Mouse (Mus musculus) brown adipose tissue, adult 24 weeks (tissue): ENCODE measurements around the gene Fsip1. TPM values are rescaled to one million over a fixed set of nuclear protein-coding genes. Genes with fewer than 3 reads are reported as not detected.
"Not testable (repeated sequence)": the region's sequence is repeated elsewhere in the genome, so short reads cannot be mapped to it uniquely, and the experiment has no call there.

Source experiments
- H3K27ac ChIP-seq: fragments of 200-500 bp; replicated peaks from 2 replicates; pipeline ENCODE4 v1.5.1; 2012; ENCODE audit warnings: low read depth, mild to moderate bottlenecking, low read length
- H3K4me1 ChIP-seq: fragments of 200-500 bp; 2 replicates; pipeline ENCODE4 v1.6.1; 2012; ENCODE audit warnings: low read length, mixed read lengths; ENCODE audit not compliant: control insufficient read depth, insufficient read depth, insufficient read length
- H3K4me3 ChIP-seq: fragments of 200-500 bp; 2 replicates; pipeline ENCODE4 v1.5.1; 2012; ENCODE audit warnings: low read depth, mild to moderate bottlenecking, low read length, moderate library complexity; ENCODE audit not compliant: insufficient read depth
- polyA plus RNA-seq: library from polyadenylated mRNA; stranded (reverse); fragments of >200 nt; gene quantifications from 2 replicates; pipeline ENCODE4 v1.2.4, GENCODE M21; 2012; ENCODE audit not compliant: missing spikeins, insufficient read depth, insufficient read length

Fsip1 gene
- polyA plus RNA-seq, 1 experiment = not detected

DNA sequence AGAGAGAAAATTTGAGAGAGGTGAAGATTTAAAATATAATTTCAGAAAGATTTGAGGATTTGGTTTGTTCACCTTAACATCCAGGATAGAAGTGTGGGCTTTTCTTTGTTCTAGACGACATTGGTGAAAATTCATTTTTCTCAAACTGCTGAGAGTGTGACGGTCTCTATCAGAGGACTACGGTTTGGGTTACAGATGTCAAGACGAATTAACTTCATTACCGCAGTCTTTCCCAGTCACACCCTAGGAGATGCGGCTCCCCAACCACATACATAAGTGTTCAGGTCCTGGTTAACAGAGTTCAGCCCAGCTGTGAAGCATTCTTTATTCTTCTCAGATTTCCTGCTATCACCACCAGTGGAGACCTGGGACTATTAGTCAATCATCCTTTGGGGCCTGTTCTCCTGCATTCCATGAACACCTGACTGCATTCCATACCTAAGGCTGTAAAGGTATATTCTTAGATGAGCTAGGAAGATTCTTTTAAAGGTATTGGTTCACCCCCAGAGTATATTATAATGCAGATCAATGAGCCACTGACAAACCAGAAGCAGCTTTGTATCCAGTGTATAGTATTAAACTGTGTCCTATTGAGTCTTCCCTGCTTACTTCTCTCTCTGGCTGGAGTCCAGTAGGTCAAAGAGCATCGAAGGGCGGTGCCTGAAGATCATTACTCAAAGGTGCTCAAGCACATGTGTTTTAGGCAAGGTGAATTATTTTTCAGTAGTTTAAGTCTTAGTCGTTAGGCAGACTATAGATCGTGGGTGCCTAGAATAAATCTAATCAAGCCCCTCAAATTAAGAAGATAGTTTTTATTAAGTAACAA, 82.0 kb downstream of the Fsip1 start:
- Histone ChIP-seq H3K27ac (no peak overlapping the region), H3K4me1 (no peaks in the 10 kb centered on the region), H3K4me3 (no peak overlapping the region)

DNA sequence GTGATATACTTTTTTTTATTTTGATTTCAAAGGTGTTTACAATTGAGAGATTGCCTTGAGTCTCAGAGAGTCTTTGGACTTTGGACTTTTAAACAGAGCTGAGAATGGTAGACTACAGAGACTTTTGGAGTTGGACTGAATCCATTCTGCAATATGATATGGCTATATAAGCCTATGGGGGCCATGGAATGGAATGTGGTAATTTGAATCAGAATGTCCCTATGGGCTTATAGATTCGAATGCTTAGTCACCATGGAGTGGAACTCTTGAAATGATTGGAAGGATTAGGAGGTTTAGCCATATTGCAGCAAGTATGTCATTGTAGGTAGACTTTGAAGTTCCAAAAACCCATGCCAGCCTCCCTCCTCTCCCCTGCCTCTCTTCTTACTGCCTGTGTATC, 88.5 kb downstream of the Fsip1 start:
- H3K4me1 ChIP-seq = no peaks in the 10 kb centered on the region
- H3K4me3 ChIP-seq = no peak overlapping the region
- no peak overlapping the region for H3K27ac ChIP-seq

DNA sequence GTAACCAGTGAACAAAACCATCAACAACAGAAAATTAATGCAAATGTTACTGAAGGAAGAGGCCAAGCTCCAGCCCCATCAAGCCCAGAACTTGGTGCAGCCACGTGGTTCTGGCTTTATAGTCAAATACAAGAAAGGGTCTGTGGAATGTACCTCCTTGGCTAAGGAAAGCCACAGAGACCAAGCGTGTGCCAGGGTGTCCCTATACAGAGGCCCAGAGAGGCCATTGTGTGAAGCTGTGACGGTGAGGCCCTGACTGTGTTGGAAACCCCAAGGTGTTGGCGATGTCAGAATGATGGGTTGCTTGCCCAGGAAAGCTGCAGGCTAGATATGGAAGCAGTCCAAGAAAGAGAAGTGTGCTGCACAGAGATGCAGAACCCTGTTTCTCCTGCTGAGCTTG, 89.0 kb downstream of the Fsip1 start:
- Histone ChIP-seq H3K4me1 (no peaks in the 10 kb centered on the region), H3K4me3 (no peak overlapping the region), H3K27ac (no peak overlapping the region)

DNA sequence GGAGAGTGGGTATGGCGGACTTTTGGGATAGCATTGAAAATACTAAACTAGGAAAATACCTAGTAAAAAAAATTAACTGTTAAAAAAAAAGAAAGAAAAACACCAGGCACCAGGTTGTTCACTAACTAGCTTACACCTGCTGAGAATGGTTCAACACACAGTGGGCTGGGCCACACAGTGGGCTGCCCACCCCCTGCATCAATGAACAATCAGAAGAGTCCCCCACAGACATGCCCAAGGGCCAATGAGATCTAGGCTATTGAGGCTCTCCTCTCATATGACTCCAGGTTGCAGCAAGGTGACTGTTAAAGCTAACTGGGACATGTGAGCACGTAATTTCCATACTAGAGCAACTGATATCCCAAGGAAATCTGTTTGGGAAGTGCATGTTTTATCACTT, 91.1 kb downstream of the Fsip1 start:
- Histone ChIP-seq H3K4me1 (no peaks in the 10 kb centered on the region), H3K4me3 (no peak overlapping the region), H3K27ac (no peak overlapping the region)

DNA sequence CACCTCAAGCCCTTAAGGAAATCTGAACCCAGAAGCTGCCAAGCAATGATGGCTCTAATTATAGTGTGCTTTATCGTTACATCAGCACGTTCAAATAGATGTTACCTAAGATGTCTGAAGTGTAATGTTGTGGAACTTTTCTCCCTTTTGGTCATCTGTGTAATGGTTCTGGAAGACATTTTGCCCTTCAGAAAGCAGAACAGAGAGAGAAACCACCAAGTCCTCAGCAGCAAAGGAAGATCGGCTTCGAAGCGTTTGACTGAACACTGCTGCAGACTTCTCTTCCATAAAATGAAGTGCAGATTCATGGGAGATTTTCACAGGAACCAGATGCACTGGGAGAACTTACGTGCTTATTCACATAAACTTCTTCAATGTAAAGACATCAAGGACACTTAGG, 92.6 kb downstream of the Fsip1 start:
- Histone ChIP-seq H3K27ac (no peak overlapping the region), H3K4me1 (no peaks in the 10 kb centered on the region), H3K4me3 (no peak overlapping the region)

DNA sequence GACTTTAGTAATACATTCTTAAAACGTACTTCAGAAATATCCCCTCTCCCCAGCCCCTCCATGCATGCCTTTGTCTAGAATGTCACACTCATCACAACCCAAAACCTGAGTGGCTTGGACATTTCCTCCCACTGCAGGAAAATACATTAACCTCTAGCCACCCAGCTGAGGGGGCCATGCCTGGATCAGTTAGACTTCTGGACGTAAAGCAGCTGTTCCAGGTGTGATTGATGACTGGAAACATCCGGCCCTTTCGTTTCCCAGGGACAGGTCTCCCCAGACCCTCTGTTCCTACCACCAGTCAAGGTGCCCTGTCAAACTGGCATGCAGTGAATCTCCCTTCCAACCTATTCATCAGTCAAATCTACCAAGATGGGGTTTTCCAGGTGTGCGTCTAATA, 94.3 kb downstream of the Fsip1 start:
- Histone ChIP-seq H3K4me1 (no peaks in the 10 kb centered on the region), H3K4me3 (no peak overlapping the region), H3K27ac (no peak overlapping the region)

DNA sequence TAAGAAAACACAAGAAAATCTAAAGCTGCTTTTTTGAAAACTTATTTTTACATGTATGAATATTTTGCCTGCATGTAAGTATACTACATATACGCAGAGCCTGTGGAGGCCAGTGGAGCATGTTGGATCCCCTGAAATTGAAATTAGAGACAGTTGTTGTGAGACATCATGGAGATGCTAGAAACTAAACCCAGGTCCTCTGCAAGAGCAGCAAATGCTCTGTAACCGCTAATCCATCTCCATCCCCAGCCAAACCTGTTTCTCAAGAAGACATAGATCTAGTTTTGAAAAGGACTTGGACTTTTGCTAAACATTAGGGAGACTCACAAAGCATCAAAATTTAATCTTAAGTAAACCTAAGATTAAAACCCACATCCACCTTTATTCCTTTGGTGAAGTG, 95.8 kb downstream of the Fsip1 start:
- Histone ChIP-seq H3K27ac (no peak overlapping the region), H3K4me3 (no peak overlapping the region), H3K4me1 (no peaks in the 10 kb centered on the region)

DNA sequence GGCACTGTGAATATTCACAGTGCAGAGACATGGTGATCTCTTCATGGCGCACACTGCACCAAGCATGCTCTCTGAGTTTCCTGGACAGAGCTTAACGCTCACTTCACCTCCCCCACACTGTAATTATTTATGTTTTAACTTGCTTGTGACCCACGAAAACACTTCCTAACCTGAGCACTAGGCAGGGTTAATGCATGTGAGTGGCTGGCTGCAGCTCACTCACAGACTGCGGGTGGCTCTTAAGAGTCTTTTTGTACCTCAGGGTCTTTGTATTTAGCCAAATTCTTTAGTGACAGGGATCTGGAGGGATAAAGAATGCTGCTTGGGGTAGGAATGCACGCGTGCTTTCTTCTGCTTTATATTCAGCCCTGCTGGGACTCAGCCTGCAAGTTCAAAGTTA, 96.2 kb downstream of the Fsip1 start:
- H3K4me3 ChIP-seq = no peak overlapping the region
- H3K27ac ChIP-seq = no peak overlapping the region
- H3K4me1 ChIP-seq = no peaks in the 10 kb centered on the region

DNA sequence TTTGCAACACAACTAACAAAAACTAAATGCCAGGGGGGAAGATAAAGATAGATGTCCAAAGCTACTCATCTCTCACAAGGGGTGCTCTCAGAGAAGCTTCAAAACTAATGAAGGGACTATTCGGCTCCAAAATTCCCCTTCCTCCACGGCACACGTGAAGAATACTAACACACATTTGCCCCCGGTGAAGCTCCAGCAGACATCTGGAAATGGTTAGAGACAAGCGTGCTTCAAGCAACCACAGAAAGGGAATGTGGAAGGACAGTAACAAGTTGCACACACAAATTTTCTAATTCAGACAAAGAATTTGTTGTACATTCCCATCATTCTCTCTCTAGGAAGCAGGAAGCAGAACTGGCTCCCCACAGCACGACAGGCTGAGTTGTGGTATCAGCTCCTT, 97.6 kb downstream of the Fsip1 start:
- Histone ChIP-seq H3K27ac (no peak overlapping the region), H3K4me3 (no peak overlapping the region), H3K4me1 (no peaks in the 10 kb centered on the region)

DNA sequence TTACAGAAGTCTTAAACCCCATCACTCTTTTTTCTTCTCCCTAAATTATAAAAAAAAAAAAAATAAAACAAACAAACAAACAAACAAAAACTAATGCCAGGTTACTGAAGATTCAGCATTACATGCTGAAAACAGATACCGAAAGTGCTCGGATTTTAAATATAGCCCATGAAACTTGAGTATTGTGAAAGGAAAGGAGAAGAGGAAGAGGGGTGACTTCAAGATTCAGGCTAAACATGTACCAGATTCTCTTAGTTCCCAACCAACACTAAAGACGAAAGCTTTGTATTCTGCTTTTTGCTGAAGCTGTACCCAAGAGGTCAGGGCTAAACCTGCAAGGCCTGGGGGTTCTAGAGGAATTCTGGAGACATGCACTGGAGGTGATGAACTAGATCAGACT, 98.7 kb downstream of the Fsip1 start:
- Histone ChIP-seq H3K27ac (no peak overlapping the region), H3K4me3 (no peak overlapping the region), H3K4me1 (no peaks in the 10 kb centered on the region)

DNA sequence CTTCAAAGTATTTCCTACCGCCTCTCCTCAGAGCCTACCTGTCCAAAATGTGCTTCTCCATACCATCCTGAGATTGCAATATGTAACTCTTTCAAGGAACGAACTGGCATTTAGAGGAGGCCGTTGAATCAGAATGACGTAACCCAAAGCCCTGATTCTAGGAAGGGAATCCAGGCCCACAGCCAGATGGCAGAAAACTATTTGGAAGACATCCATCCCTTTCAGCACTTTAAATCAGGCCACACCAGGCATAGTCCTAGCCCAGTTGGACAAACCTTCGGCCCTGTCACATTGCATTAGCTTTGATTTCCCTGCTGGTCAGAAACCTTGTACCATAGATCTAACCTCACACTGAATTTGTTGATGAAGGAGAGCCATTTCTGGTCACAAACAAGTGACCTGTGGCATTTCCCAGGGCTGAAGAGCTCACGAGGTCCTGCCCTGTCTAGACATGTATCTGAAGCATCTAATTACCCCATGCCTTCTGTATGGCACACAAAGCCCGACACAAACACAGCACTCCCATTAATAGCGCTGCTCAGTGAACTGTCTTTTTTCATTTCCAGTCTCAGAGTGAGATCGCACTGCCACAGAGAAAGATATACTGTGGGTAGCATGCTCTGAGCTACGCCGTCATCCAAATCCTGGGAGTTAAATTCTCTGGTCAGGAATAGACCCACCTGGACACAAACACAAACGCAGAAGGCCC, 106.8 kb downstream of the Fsip1 start:
- H3K4me1 ChIP-seq = no peaks in the 10 kb centered on the region
- H3K4me3 ChIP-seq = no peak overlapping the region
- no peak overlapping the region for H3K27ac ChIP-seq

DNA sequence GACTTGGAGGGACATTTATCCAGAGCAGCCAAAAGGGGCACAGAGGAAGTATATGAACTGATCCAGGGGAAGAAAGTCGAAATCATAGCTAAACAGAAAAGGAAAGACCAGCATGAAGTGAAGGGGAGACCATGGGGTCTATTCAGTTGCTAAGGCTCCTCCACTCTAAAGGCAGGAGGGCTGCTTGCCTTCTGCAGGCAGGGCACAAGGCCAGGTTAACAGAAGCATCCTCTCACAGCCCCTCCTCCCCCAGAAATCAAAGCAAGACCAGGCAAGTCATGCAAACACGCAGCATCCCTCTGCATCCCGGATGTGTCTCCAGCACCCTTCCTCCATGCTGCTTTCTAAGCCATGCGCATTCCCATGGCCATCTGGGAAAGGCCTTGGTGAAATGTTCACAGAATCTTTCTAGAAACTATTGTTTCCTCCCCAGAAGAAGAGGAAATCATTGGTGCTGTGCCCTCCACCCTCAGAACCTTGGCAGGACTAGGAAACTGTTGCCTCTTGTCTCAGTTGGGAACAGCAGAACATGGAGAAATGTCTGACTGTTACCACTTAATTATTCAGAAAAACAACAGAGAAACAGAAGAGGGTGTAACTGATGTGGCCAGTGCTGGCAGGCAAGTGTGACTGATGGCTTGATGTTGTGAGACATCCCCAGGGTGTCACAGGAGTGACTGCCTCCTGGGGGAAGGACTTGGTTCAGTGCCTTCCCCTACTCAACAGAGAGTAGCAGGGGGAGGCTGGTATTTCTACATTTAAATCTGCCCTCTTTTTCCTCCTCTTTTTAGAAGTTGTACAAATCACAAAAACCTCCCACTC, 108.2 kb downstream of the Fsip1 start:
- no peaks in the 10 kb centered on the region for H3K4me1 ChIP-seq
- H3K4me3 ChIP-seq = no peak overlapping the region
- no peak overlapping the region for H3K27ac ChIP-seq

DNA sequence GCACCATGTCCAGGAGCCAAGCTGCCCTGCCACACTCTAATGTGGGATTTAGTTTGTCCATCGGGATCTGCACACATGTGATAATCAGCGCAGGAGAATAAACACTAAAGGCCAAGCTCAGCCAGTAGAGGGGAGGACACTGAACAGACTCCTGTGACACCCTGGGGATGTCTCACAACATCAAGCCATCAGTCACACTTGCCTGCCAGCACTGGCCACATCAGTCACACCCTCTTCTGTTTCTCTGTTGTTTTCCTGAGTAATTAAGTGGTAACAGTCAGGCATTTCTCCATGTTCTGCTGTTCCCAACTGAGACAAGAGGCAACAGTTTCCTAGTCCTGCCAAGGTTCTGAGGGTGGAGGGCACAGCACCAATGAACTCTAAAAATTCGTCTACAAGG, 109.0 kb downstream of the Fsip1 start:
- H3K27ac ChIP-seq, H3K4me3 ChIP-seq, H3K4me1 ChIP-seq: not testable (repeated sequence)

DNA sequence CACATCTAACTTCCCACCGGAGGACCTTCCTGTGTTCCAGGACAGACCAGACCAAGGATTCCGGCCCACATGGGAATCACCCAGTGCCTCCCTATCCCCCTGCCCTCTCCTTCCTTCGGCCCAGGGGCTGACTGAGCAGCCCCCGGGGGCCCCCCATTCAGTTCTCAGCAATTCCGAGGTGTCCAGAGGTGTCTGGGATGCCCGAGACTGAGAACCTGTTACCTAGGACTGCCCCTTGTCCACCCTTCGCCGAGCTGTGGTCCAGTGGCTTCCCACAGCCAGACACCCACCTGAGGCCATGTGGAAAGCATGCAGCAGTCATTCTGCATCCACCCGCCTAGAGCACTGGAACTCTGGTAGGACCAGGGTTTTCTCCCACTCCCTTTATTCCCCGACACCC, 115.1 kb downstream of the Fsip1 start:
- no peak overlapping the region for H3K4me3 ChIP-seq
- H3K4me1 ChIP-seq = no peaks in the 10 kb centered on the region
- H3K27ac ChIP-seq = no peak overlapping the region

DNA sequence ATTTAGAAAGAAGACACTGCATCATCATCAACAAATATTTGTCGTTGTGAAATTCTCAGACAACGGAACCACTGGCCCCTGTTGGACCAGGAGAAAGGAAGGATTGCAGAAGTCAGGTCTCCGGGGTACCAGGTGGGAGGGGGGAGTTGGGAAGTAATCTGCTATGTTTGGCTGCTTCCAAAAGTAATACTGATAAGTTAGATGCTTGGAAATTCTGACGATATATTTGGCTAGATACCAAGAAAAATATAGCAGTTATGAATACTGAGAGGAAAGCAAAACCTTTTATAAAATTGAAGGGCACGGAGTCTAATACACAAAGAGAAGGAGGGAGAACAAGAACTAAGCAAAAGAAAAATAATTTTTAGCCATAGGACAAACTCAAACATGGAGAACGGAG, 117.5 kb downstream of the Fsip1 start:
- H3K4me3 ChIP-seq = no peak overlapping the region
- no peaks in the 10 kb centered on the region for H3K4me1 ChIP-seq
- H3K27ac ChIP-seq = no peak overlapping the region
